Mouse (Mus musculus) ES-Bruce4 (cell line): ENCODE data around the gene Cwc27.

Experiments used
- CTCF ChIP-seq: IDR thresholded peaks from one replicate; pipeline ENCODE4 v1.8.1; 2011; ENCODE audit warnings: low read depth, low read length
- EP300 ChIP-seq: IDR thresholded peaks from 2 replicates; pipeline ENCODE4 v1.6.1; 2011; ENCODE audit warnings: low read depth, low read length; ENCODE audit not compliant: insufficient read depth
- POLR2A ChIP-seq: IDR thresholded peaks from one replicate; pipeline ENCODE4 v1.8.1; 2011; ENCODE audit warnings: low read length; ENCODE audit not compliant: insufficient read depth

DNA sequence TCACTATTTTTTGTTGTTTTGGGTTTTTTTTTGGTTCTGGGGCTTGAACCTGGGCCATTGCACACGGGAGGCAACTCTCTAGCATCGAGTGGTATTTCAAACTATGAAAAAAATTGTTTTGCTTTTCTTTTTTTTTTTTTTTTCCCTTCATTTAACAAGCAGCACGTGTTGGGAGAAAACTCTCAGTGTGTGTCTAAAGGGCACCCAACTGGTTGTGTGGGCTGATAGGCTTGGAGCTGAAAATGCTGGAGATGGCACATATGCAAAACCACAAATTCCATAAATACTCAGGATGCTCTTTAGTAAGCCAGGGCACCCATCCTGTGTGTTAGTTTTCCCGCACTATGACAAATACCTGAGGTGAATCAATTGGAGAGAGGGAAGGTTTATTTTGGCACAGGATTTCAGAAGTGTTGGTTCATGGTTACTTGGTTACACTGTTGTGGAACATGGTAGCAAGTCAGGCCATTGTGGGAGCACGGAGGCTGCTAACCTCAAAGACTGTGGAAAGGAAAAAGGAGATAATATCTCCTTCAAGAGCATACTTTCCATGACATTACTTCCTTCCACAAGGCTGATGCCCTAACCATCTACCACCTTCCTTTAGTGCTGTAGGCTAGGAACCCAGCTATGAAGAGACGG lies 194.7 kb downstream of the Cwc27 start:
- no peak for TF ChIP-seq CTCF
- no peak for TF ChIP-seq POLR2A
- TF ChIP-seq EP300: no peak
